Mouse (Mus musculus): ENCODE results near the gene Cngb1.
A peak's percentile ranks its signal among the peaks of the same experiment; 100 is the strongest.

Cngb1 gene

GRCm38 (mm10) chr8:95324646-95325045, 18.3 kb upstream of the Cngb1 start:
- peak; percentile 78 for DNase-seq (ENCODE audit: inconsistent ontology term)

- DNase-seq (ENCODE audit: inconsistent ontology term): no peak
Observed at GRCm38 (mm10) chr8:95323201-95323600, 16.8 kb upstream of the Cngb1 start.

DNA sequence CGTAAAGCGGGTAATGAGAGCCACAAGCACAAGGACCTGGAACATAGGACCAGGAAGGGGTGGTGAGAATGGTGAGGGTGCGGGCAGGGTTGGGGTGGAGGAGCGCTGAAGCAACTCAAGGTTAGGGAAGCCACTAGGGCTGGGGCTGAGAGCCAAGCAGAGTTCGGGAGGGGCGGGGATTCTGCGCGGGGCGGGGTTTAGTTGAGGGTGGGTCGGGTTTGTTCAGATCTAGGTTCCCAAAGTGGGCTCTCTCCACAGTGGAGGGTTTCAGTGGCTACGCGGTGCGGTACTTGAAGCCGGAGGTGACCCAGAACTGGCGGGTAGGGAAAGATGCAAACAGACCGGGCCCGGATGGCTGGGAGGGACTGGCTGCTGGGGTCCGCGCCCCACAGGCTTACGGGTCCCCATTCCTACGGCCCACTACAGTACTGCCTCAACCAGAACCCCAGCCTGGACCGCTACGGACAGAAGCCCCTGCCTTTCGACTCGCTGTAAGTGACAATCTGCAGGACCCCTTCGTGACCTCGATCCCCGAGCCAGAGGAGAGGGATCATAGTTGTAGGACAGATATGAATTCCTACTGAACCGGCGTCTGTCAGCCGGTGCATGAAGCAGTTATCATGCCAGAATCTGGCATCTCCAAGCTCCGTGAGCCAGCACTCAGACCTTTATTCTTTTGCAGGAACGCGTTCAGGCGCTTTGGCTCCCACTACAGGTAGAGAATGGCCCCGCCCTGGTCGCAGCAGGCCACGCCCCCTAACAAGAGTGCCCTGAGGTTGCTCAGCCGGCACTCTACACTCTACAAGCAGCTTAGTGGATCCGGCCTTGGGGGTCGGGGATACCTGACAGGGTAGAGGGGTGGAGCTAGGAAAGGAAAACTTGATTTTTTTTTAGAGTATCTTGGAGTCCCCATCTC, 14.1 kb upstream of the Cngb1 start:
- peak; percentile 37 for DNase-seq (ENCODE audit: inconsistent ontology term)

DNA sequence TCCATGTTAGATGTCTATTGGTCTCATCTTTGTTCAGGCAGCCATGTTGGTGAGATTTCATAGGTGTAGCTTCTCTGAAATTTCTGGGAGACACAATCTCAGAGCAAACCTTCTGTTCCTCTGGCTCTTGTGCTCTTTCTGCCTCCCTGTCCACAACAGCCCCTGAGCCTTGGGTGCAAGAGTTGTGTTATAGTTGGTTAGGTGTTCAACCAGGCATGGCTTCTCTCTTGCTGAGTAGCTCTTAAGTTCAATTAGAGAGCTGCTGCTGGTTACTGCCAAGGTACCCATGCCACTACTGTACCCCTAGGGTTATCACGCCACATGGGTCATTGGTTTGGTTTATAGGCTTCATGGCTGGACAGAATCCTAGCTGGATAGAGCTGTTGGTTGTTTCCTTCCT, 9.0 kb upstream of the Cngb1 start:
- no peak for DNase-seq (ENCODE audit: inconsistent ontology term)

- no peak for DNase-seq (ENCODE audit: inconsistent ontology term)
Observed at GRCm38 (mm10) chr8:95314707-95315106, 8.3 kb upstream of the Cngb1 start.

GRCm38 (mm10) chr8:95313857-95314256, 7.5 kb upstream of the Cngb1 start:
- DNase-seq (ENCODE audit: inconsistent ontology term): no peak

- no peak for DNase-seq (ENCODE audit: inconsistent ontology term)
Observed at GRCm38 (mm10) chr8:95312836-95313235, 6.5 kb upstream of the Cngb1 start.

DNA sequence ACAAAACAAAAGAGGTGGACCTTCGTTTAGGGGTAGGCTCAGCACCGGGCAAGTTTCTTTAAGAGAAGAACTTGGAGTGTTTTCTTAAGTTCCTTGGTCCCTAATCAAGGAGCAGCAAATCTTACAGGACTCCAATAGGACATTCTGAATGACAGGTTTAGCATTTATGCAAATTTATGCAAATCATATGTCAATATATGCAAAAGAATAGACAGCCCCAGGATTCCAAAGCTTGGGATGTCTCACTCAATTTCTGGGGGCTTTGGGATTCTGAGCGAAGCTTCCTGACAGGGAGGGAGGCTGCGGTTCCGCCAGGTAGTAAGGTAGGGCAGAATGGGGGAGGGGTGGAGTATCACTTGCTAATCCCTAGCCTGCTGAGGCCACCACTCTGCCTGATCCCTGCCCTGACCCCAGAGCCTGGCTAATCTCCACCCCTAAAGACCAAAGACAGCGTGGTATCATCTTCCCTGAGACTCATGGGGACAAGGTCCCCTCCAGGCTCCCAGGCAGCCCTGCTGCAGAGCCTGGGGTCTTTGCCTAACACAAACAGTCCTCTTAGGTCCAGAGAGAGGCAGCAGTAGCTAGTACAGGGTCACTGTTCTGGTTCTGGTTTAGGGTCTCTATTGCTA, 4.1 kb upstream of the Cngb1 start, which contains the start of gene Tepp:
Tepp (plus strand) TSS at position 225 of the 629 bp plus-strand sequence.
- no peak for DNase-seq (ENCODE audit: inconsistent ontology term)

DNA sequence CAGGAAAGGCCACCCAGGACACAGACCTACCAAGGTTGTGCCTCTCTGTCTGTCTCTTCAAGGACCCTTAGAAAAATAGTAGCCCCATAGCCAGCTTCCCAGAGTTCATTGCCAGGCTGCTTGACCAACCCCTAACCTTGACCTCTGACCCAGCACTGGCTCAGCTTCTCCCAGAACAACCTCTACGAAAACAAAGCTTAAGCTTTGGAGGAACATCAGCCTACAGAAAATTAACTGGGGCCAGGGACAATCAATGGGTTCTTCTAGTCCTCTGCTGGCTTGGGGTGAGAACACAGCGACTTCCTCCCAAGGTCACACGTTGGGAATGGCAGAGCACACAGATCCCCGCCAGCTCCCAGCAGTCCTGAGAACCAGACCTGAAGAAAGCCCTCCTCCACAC, 859 bp downstream of the Cngb1 start:
- DNase-seq (ENCODE audit: inconsistent ontology term): no peak

GRCm38 (mm10) chr8:95302410-95302809, 4.0 kb downstream of the Cngb1 start:
- DNase-seq (ENCODE audit: inconsistent ontology term): peak; percentile 30

GRCm38 (mm10) chr8:95293891-95294290, 12.5 kb downstream of the Cngb1 start:
- no peak for DNase-seq (ENCODE audit: inconsistent ontology term)

DNA sequence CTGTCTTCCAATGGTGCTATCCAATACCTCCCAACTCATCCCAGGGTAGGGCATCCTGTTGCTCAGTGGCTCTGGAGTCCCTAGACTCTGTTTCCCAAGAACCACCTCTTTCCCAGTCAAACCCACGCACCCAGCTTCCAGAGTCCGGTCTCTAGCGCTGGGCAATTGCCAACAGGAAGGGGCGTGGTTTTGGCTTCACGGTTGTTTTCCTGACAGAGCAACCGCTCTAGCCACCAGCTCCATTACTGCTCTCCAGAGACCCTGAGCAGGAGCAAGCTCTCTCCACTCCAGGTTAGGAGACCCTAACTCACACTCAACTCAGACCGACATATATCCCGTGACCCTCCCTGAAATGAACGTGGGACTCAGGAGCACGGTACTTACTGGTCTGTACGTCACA, 13.2 kb downstream of the Cngb1 start:
- DNase-seq (ENCODE audit: inconsistent ontology term): no peak

- no peak for DNase-seq (ENCODE audit: inconsistent ontology term)
Observed at GRCm38 (mm10) chr8:95289066-95289650, 17.2 kb downstream of the Cngb1 start.

- no peak for DNase-seq (ENCODE audit: inconsistent ontology term)
Observed at GRCm38 (mm10) chr8:95281493-95281892, 24.9 kb downstream of the Cngb1 start.

DNA sequence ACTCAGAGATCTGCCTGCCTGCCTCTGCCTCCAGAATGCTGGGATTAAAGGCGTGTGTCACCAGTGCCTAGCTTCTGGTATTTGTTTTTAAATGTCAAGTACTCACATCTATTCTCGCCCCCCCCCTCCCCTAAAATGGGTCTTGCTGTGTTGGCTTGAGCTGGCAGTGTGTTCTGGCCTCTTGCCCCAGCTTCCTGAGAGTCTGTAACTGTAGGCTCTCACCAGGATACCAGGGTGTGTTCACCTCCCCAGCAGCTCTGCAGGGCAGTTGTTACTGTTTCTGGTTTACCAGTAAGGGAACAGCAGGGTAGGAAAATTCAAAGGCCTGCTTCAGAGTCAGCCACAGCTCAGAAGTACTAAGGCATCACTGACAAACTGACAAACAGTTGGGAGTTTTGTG, 33.5 kb downstream of the Cngb1 start:
- DNase-seq (ENCODE audit: inconsistent ontology term): peak; percentile 76

DNA sequence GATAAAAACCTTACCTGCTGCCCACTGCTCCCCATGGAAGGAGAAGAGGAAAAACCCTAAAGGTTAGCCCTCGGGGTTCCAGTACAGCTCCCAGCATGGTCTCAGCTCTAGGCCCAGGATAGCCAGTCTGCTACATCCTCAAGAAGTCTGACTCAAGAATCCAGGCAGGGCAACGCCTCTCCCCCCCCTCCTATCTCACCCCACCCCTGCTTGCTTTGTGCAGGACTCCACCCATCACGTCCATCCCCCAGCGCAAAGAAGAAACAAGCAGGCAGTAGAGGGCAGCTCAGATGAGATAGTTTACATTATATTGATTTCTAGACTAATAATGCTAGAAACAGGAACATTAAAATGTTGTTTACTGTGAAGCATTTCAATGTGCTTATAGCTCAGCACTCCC, 34.5 kb downstream of the Cngb1 start:
- no peak for DNase-seq (ENCODE audit: inconsistent ontology term)

- no peak for DNase-seq (ENCODE audit: inconsistent ontology term)
Observed at GRCm38 (mm10) chr8:95270501-95270900, 35.9 kb downstream of the Cngb1 start.

DNA sequence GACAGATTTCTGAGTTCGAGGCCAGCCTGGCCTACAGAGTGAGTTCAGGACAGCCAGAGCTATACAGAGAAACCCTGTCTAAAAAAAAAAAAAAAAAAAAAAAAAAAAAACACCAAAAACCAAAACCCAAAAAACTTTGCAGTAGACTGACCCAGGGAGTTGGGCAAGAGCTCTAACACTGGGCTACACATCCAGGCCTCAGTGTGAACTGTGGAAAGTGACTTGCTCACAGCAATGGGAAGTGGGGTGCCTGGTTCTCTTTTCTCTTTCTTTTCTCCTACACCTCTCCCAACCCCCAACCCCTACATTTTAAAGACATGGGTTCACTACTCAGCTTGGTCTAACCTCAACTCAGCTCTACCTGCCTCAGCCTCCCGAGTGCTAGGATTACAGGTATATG, 44.2 kb downstream of the Cngb1 start:
- DNase-seq (ENCODE audit: inconsistent ontology term): no peak

DNA sequence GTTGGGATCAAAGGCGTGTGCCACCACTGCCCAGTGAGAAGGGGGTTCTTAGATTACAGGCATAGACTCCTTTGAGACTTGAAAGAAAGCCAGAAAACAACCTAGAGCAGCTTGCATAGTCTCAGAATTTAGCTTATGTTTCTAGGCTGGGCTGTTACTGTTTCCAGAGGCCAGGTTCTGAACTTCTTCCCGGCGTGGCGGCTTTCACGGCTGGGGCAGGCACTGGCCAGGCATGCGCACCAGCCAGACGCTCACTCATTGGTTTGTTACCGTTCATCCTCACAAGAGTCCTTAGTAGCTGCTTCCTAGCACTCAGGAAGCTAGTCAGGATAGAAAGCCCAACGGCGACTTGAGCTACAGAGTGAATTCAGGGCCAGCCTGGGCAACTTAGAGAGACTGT, 50.8 kb downstream of the Cngb1 start:
- no peak for DNase-seq (ENCODE audit: inconsistent ontology term)

GRCm38 (mm10) chr8:95254564-95255434, 51.6 kb downstream of the Cngb1 start:
- peak; percentile 94 for DNase-seq (ENCODE audit: inconsistent ontology term)

DNA sequence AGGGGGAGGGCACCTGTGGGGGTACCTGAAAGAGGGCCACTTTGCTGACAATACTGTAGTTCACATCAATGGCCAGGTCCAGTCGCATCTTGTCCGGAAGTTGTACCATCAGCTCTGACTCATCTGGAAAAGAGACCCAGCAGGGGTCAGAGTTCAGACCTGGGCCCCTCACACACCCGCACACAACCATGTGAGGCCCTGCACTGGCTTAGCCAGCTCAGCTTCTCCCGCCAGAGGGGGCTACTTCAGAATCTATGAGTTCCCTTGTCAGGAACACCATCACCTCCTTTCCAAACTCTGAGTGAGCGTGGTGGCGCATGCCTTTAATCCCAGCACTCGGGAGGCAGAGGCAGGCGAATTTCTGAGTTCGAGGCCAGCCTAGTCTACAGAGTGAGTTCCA, 54.3 kb downstream of the Cngb1 start:
- DNase-seq (ENCODE audit: inconsistent ontology term): no peak

DNA sequence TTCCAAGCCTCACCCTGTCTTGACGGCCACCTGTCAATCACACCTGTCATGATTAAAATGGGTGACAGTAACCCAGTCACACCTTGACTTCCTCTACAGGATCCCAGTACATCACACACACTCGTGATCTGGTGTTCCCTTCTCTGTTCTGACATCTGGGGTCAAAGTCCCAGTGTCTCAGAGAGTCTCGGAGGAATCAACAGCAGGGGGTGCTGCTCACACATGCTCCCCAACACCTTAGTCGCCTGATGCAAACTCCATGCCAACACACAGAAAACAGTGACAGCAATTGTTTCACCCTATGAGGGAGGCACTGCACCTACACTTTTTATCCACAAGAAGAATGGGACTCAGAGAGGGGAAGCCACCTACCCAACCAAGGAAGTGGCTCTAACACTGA, 56.5 kb downstream of the Cngb1 start:
- DNase-seq (ENCODE audit: inconsistent ontology term): no peak
